Mouse (Mus musculus) mesoderm, embryonic 11.5 days (tissue): ENCODE data around the gene Pde4c.

Experiments used
- DNase-seq: peaks from one replicate; pipeline ENCODE4 v3.0.0-alpha.2; 2012; ENCODE audit warnings: low read depth, low spot score

Pde4c gene

GRCm38 (mm10) chr8:70766571-70767440, 43.3 kb downstream of the Pde4c start:
- DNase-seq: peak; percentile 73

DNA sequence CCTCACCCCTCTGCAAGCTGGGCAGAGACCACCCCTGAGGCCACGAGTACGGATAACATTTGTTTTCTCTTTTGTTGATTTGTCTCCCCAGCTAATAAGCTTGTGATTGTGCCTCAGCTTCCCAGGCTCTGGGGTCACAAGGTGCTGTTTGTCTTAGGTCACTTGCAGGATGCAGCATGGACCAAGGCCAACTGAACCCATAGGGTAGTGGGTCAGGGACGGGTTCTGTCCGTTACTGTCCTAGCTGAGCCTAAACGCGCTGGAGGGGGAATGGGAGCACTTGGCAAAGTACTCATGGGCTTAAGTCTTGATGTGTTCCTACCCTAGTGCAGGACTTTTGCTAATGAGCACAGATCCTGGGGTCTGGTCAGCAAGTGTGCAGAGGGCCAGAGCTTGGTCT, 44.0 kb downstream of the Pde4c start:
- DNase-seq: no peak

DNA sequence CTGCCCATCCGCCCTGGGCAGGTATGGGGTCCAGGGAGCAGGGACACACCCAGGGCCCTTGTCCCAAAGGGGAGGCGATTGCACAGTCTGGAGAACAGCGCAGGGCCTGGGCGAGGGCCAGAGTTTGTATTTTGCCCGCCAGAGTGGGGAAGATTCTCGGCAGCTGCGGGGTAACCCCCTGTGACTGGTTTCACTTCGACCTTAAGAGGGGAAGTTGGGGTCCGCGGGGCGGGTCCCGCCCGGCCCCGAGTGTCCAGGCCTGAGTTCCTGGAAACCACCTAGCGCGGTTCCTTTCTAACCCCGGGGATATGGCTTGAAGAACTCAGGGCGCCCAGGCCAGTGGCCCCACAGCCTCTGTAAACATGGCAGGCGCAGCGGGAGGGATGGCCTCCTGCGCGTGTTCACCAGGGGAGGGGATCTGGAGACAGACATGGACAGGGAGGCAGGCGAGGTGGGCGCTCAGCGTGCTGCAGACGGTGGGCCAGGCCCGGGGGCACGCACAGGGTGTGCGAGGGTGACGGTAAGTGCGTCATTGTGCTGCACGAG, 44.8 kb downstream of the Pde4c start:
- no peak for DNase-seq

DNA sequence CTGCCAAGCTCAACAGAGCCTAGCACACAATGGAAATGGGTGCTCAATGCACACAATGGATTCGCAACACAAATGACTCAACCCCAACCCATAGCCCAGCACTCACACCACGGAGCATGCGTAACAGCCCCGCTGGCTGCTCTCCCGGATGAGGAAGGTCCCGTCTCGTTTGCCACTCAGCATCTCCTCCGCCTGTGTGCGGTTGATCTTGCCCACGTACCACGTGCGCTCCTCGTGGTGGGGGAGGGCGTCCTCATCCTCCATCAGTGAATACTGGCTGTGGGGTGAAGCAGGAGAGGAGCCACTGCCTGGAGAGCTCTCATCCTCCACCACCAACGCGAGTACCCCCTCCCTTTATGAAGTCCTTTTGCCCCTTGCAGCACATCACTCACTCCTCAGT, 45.4 kb downstream of the Pde4c start:
- no peak for DNase-seq

DNA sequence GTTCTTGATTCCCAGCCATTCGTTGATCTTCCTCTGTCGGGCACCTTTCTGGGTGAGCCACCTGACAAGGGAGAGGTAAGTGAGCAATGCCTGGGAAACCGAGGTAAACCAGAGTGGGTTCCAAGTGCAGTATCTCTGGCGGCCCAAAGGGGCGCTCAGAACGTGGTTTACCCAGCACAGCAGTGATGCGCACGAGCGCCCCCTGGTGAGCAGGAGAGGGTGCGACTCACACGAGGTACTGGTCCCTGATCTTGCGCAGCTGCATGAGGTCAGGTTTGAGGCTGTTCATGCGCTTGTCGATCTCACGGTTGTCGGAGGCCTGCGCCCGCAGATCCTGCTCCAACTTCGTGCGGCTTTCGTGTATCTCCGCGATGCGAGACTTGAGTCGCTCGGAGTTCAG, 45.8 kb downstream of the Pde4c start:
- peak; percentile 98 for DNase-seq

DNA sequence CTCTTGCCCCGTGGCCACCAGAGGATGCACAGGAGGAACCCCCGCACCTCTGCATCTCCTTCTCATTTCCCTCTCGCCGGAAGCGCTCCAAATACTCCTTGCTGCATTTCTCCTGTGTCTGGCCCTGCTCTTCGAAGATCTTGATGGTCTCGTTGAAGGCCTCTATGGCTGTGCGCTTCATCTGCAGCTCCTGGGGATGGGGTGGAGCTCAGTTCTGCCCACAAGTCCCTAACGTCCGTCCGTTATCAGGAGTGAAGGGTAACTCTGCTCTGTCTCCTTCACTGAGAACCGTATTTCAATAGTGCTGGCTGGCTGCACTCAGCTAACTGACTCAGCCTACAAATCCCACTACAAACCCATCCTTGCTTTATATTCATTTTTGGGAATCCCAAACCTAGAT, 46.3 kb downstream of the Pde4c start:
- no peak for DNase-seq

DNA sequence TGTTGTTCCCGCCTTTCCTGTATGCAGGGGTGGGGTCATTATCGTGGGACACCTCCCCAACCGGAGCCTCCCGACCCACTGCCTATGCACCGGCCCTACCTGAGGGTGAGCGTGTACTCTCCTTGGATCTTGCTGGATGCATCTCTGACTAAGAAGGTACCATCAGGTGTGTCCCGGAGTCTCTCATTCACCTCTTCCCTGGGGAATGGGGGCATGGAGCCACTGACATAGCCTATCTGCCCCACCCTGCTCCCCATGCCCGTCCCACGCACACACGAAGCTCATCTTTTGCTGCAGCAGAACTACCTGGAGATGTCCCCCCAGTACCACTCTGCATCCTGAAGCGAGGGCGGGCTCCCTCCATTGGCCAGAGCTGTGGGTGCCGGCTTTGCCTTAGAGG, 47.2 kb downstream of the Pde4c start:
- no peak for DNase-seq

DNA sequence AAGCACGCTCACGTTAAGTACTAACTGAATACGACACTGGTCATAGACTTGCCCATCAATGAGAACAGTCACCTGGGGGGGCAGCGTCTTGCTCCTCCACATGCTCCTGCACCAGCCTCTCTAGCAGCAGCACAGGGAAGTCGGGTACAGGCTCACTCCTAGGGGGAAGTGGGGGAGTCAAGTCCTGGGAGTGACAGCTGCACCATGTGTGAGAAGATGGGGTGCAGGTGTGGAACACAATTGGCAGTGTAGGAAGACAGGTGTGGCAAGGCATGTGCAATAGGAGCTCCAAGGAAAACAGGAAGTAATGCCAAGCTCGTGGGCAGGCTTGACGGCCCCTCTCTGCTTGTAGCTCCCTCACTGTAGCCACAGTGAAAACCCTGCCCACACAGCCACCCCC, 47.7 kb downstream of the Pde4c start:
- DNase-seq: no peak

GRCm38 (mm10) chr8:70772075-70772474, 48.6 kb downstream of the Pde4c start:
- no peak for DNase-seq

DNA sequence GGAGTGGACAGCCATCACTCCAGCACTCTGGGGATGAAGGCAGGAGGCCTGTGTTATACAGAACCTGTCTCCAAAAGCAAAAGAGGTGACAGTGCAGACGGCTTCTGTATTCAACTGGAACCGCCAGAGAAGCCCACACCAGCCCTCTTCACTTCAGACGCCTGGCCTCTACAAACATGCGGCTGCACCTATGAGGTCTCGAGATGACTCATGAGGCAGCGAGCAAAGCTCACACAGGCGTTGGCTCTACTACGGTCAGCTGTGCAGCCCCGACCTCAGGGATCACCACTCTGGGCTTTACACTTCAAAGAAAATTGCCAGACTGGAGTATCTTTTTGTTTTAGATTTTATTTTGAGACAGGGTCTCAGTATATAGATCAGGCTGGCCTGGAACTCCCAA, 49.4 kb downstream of the Pde4c start:
- no peak for DNase-seq

DNA sequence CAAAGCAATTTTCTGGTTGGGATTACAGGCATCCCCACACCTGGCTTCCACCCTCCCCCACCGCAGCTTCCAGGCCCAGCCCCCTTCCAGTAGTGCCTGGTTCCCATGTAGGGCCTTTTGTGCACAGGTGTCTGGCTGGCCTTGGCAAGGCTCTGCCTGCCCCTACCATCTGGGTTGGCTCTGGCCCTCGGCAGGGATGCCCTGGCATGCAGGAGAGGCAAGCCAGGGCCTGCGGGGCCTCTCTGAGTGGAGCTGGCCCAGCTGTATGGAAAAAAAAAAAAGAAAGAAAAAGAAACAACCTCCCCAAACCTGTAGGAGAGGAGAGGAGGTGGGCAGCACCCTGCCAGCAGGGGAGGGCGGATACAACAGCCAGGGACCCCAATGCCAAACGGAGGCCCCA, 49.9 kb downstream of the Pde4c start:
- no peak for DNase-seq

DNA sequence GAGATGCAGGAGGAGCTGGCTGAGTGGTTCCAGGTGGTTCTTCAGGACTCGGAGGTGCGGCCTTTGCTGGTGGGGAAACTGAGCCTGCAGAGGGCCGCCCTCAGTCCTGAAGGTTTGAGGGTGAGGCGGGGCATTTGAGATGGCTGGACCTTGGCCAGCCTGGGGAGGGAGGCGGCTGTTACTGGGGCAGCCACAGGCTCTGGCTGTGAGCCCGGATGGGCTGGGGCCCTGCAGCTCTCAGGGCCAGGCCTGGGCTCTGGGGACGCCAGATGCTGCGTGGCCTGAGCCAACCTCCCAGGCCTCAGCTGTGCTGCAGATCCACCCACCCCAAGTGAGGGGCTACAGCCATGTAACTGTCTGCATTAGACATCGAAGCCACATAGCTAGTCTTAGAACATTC, 50.3 kb downstream of the Pde4c start:
- DNase-seq: no peak

DNA sequence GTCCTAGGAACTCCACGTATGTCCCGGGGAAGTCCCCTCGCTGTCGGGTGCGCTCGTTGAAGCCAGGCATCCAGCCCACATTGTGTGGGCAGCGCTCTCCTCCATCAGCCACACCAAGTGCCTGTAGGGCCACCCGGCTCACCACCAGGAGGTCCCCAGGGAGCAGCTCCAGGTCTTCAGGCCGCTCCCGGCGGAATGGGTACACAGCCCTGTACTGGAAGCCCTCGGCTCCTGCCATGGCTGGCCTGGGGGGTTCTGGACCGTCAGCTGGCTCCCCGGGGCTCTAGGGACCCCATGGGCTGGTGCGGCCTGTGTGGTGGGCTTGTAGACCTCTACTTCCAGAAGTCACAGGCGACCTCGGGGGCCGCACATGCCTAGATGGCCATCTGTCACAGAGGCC, 51.2 kb downstream of the Pde4c start:
- DNase-seq: no peak

DNA sequence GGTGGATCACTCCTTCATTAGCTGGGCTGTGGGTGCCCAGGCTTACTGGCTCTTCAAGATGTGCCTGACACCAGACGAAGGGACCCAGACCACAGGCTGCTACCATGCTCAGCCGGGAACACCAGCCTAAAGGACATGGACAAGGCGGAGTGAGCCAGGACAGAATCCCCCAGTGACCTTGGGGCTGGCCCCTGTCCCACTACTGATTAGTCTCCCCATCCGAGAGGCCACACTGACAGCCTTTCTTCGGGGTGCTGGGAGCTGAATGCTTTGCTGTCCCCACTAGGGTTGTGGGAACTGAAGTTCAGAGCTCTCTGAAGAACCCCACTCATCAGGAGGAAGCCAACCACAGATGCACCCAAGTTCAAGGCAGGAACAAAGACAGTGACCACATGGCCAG, 51.7 kb downstream of the Pde4c start:
- no peak for DNase-seq

DNA sequence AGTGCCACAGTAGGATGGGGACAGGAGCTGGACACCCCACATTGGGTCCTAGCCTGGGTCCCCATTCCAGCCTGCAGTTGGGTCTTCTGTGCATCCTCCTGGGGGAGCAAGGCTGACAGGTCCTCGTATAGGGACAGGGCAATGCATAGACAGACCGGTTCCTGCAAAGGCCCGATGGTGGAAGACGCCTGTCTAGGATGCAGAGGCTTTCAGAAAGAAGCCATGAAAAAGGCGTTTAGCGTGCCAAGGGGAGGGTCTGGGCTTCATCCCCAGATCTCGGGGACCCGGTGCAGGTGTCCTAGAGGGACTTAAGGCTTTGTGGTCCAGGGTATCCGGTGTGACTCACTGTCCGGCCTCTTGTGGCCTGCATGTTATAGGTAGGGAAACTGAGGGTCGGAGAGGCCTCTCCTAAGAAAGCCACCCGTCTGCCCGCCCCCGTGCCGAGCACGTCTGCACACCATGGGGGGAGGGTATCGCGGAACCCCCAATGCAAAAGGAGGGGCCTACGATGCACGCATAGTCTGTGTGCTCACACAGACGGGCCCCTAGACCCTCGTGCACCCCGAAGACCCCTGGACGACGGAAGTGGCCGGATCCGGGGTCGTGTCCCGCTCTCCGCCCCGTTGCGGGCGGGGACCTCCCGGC, 52.5 kb downstream of the Pde4c start:
- no peak for DNase-seq

DNA sequence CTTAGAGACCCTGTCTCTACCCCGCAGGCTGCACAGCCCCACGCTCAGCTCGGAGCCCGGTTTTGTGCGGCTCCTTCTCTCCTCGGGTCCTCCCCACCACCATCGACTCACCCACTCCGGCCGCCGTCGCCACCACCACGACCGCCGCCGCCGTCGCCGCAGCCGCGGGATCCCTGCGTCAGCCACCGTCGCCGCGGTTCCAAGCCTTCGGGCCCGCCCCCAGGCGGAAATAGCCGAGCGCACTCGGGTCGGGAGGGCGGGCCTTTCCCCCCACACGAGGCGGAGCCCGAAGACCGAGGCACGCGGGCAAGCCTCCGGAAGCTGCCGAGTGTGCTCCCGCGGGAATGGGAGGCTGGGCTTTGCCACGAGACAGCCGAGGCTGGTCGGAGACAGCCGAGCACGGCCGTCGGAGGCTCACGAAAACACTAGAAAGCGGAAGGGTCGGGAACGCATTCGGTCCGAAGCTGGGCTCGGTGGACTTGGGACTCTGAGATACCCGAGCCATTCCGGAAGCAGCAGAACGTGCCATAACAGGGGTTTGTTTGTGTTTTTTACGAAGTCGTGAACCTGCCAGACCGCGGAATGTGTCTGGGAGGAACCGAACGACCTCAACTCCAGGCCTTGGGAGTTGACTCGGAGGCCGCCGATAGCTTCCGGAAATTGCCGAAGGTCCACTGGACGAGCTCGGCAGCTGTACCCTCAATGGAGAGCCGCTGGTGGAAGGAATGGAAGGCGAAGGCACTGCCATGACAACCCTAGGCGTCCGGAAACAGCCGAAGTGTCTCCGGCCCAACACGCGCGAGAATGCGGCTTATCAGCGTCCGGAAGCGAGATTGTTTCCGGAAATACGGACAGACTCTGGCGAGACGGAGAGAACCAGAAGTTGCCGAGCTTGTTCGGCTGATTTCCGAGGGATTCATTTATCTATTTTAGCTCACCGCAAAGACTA, 53.2 kb downstream of the Pde4c start, which contains the start of gene Pik3r2:
Pik3r2 (minus strand) TSS at position 218 of the 949 bp plus-strand sequence.
- DNase-seq: peak; percentile 98

GRCm38 (mm10) chr8:70780093-70780492, 56.6 kb downstream of the Pde4c start:
- no peak for DNase-seq

DNA sequence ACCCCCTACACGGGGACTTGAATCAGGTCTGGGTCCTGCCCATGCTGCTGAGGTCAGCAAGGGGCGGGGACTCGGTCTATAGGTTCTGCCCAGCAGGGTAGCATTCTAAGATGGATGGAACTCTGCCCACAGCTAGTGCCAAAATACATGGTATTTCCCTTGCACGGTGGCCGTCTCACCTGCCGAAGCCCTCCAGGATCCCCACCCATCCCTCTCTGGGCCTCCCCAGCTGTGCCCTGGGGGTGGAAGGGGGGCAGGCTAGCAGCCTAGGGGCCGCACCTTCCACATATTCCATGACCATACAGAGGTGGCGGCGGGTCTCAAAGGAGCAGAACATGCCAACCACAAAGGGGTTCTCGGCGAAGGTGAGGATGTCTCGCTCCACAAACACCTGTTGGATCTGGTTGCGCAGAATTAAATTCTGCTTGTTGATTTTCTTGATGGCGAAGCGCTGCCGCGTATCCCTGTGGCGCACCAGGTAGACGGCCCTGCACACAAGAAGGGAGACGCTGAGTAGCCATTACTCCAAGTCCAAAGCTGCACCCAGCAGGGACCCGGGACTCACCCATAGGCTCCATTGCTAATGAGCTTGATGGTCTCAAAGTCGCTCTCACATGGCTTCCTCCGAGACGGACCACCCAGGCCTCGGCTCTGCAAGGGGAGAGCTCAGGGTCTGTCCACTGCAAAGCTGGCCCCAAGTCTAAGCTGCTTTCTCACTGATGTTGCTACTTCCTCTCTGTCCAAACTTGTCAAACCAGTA, 63.0 kb downstream of the Pde4c start:
- DNase-seq: no peak

GRCm38 (mm10) chr8:70787051-70787445, 63.5 kb downstream of the Pde4c start:
- no peak for DNase-seq

DNA sequence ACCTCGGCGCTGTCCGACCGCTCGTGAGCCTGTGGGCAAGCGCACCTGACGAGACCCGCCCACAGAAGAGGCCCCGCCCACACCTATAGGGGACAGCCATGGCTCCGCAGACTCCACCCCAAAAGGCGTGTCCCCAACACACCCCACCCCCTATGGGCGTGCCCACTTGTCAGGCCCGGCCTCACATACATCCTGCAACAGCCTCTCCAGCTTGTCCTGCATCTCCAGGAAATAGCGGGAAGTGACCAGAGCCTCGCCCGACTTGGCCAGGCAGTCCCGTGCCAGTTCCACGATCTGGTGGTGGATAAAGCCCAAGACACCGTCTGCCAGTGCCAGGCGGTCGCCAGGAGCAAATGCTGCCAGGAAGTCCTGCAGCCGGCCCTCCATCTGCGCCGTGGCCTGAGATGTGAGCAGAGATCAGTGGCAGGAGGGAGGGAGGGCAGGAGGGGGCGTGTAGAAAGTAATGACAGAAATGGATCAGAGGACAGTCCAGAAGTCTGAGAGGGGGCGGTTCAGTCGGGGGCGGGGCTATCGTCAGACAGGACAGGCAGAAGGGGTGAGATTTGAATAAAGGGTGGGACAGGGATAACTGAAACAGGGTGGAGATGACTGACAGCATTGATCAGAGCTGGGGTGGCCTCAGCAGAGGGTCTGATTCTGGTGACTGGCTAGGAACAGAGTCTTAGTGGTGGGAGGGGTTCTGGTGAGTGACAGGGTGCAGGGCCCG, 64.6 kb downstream of the Pde4c start:
- peak; percentile 70 for DNase-seq
